Mouse (Mus musculus): Measurements from ENCODE around the gene Acer1. TPM values are rescaled to one million over a fixed set of nuclear protein-coding genes. Genes with fewer than 3 reads are reported as not detected.
A peak's percentile ranks its signal among the peaks of the same experiment; 100 is the strongest.

The Acer1 gene
- total and polyA plus RNA-seq, 2 experiments from 2014 or later, result not detected

DNA sequence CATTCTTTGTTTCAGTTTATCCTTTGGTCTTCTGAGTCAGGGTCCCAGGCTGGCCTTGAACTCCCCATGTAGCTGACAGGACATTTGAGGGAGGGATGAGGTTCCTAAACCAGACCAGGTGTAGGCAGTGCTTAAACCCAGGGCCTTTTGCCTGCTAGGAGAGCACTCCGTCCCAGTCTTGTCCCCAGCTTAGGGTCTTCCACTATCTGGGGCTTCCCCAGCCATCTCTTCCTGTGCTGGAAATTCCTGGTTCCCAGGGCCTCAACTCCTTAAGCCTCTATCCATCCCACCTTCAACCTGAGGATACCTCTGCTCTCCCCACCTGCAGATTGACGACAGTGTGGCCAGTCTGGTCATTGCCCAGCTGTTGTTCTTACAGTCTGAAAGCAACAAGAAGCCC, 9.0 kb upstream of the Acer1 start:
- no peak for TF ChIP-seq CTCF (IDR thresholded peaks at IDR 0.05)

GRCm38 (mm10) chr17:56990115-56990746, 8.3 kb upstream of the Acer1 start, which contains the start of gene Clpp:
TSS of gene Clpp (plus strand) at chr17:56990305.
- peak within 1 kb of the TSS; percentile 77 for H3K4me2 ChIP-seq (ENCODE audit: low read depth, low read length, poor library complexity, severe bottlenecking)
- H3K9ac ChIP-seq (replicated peaks; ENCODE audit: low read length, poor library complexity, severe bottlenecking), result peak within 1 kb of the TSS; percentile 81
- peak within 1 kb of the TSS; percentile 78 for H3K4me3 ChIP-seq (ENCODE audit: low read depth, low read length)
- peaks cover 24% of the 10 kb centered on the region for H3K36me3 ChIP-seq (ENCODE audit: insufficient read depth, low read length)
- H3K27ac ChIP-seq (ENCODE audit: low read depth, low read length), result peak within 1 kb of the TSS; percentile 85
- peak; percentile 95 for ATAC-seq (ENCODE audit: low FRiP score)
- H3K27me3 ChIP-seq (ENCODE audit: insufficient read depth, low read length), result no peaks in the 10 kb centered on the region
- H3K9me3 ChIP-seq (ENCODE audit: low read length), result no peaks in the 10 kb centered on the region
- WGBS, result 2% methylated on average over 52 of the region's 52 CpGs
- no peak for TF ChIP-seq CTCF (IDR thresholded peaks at IDR 0.05)
- peaks cover 5% of the 10 kb centered on the region; the same call in 1 of the 2 replicates for H3K4me1 ChIP-seq (ENCODE audit: insufficient read depth, low read length)
- DNase-seq (ENCODE audit: low spot score), result peak; percentile 97

More for the DNA sequence above, 9.0 kb upstream of the Acer1 start:
- DNase-seq (ENCODE audit: low spot score) (no peak), ATAC-seq (ENCODE audit: low FRiP score) (no peak)
- H3K4me3 ChIP-seq (ENCODE audit: low read depth, low read length), result peak overlapping the region; percentile 78
- peaks cover 5% of the 10 kb centered on the region; the same call in 1 of the 2 replicates for H3K4me1 ChIP-seq (ENCODE audit: insufficient read depth, low read length)
- peak overlapping the region; percentile 77 for H3K4me2 ChIP-seq (ENCODE audit: low read depth, low read length, poor library complexity, severe bottlenecking)
- peak overlapping the region; percentile 81 for H3K9ac ChIP-seq (replicated peaks; ENCODE audit: low read length, poor library complexity, severe bottlenecking)
- no peaks in the 10 kb centered on the region for H3K27me3 ChIP-seq (ENCODE audit: insufficient read depth, low read length)
- 72% methylated on average over 2 of the region's 2 CpGs for WGBS
- peaks cover 31% of the 10 kb centered on the region for H3K36me3 ChIP-seq (ENCODE audit: insufficient read depth, low read length)
- H3K9me3 ChIP-seq (ENCODE audit: low read length), result no peaks in the 10 kb centered on the region
- H3K27ac ChIP-seq (ENCODE audit: low read depth, low read length), result no peak overlapping the region

DNA sequence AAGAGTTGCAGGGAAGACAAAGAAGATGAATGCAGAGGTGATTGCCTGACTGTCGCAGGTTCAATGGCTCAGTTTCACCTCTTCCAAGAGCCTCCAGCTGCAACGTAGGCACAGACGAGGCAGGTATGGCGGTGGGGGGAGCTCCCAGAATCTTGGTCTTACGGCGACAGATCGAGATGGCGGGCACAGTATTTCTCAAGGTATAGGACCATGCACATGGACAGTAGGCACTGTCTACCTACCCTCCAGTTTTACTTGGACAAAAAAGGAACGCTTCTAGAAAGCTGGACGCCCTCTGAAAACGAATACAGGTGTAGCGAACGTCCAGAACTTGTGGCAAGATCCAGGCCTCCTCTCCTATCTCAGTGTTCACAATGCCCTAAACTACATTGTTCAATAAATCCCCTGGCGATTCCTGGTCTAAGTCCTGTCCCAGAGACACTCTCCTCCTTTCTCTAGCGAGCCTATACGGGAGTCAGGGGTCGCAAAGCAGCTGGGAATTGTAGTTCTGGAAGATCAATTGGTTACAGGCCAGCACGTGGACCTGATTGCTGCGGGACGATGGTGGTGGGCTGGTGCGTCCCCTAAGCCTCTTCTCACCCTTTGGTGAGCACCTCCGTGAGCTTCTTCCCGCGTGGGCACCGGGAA, 7.7 kb upstream of the Acer1 start:
- Histone ChIP-seq H3K9me3 (ENCODE audit: low read length) (no peaks in the 10 kb centered on the region), H3K36me3 (ENCODE audit: insufficient read depth, low read length) (peaks cover 22% of the 10 kb centered on the region), H3K4me3 (ENCODE audit: low read depth, low read length) (peak overlapping the region; percentile 78), H3K4me1 (ENCODE audit: insufficient read depth, low read length) (peaks cover 5% of the 10 kb centered on the region; the same call in 1 of the 2 replicates), H3K27ac (ENCODE audit: low read depth, low read length) (peak overlapping the region; percentile 85), H3K9ac (replicated peaks; ENCODE audit: low read length, poor library complexity, severe bottlenecking) (peak overlapping the region; percentile 81), H3K27me3 (ENCODE audit: insufficient read depth, low read length) (no peaks in the 10 kb centered on the region), H3K4me2 (ENCODE audit: low read depth, low read length, poor library complexity, severe bottlenecking) (peak overlapping the region; percentile 77)
- TF ChIP-seq CTCF (IDR thresholded peaks at IDR 0.05), result no peak; the same call in 1 of the 2 replicates
- peak; percentile 95 for DNase-seq (ENCODE audit: low spot score)
- peak; percentile 90 for ATAC-seq (ENCODE audit: low FRiP score)
- WGBS, result 2% methylated on average over 25 of the region's 25 CpGs

DNA sequence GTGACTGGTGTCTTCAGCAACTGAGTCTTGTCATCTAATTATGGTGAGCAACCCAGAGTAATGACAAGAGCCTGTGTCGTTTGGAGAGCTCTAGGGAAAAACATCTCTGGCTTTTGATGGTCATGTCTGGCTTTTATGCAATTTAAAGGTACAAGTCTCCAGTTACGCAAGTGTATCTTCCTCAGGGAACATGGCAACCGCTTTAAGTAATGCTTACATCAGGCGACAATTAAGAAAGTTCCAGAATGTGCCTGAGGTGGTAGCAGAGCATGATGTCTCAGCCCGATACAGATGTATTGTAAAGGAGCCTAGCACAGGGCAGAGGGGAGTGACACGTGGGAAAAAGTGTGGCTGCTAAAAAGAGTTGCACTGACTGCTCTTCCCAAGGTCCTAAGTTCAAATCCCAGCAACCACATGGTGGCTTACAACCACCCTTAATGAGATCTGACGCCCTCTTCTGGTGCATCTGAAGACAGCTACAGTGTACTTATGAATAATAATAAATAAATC, 7.0 kb upstream of the Acer1 start:
- H3K4me2 ChIP-seq (ENCODE audit: low read depth, low read length, poor library complexity, severe bottlenecking), result peak overlapping the region; percentile 77
- 64% methylated on average over 7 of the region's 7 CpGs for WGBS
- peak; percentile 50 for TF ChIP-seq CTCF (IDR thresholded peaks at IDR 0.05)

DNA sequence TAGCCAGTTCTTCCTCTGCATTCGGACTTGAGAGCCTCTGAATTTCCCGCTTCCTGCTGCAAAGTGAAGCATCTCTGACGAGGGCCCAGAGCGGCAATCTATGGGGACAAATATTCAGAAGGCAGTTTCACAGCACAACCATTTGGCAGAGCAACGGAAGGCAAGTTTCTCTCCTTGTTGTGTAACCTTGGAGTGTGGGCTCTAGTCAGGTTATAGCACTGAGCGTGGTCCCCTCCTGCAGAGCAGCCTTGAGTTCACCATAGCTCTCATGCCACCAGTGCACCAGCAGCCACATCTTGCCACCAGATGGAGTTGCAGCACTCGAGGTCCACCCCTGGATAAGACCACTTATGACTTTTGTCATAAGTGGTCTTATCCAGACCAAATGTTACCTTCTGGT, 6.5 kb upstream of the Acer1 start:
- peak; percentile 52; the same call in 1 of the 2 replicates for TF ChIP-seq CTCF (IDR thresholded peaks at IDR 0.05)
- DNase-seq (ENCODE audit: low spot score) (no peak), ATAC-seq (ENCODE audit: low FRiP score) (no peak)
- Histone ChIP-seq H3K36me3 (ENCODE audit: insufficient read depth, low read length) (peaks cover 13% of the 10 kb centered on the region), H3K4me1 (ENCODE audit: insufficient read depth, low read length) (peaks cover 5% of the 10 kb centered on the region; the same call in 1 of the 2 replicates), H3K27me3 (ENCODE audit: insufficient read depth, low read length) (no peaks in the 10 kb centered on the region), H3K9ac (replicated peaks; ENCODE audit: low read length, poor library complexity, severe bottlenecking) (no peak overlapping the region), H3K9me3 (ENCODE audit: low read length) (no peaks in the 10 kb centered on the region), H3K27ac (ENCODE audit: low read depth, low read length) (no peak overlapping the region), H3K4me2 (ENCODE audit: low read depth, low read length, poor library complexity, severe bottlenecking) (no peak overlapping the region), H3K4me3 (ENCODE audit: low read depth, low read length) (no peak overlapping the region)
- WGBS, result 86% methylated on average over 7 of the region's 7 CpGs

More for the DNA sequence above, 7.0 kb upstream of the Acer1 start:
- H3K27me3 ChIP-seq (ENCODE audit: insufficient read depth, low read length), result no peaks in the 10 kb centered on the region
- peak overlapping the region; percentile 78 for H3K4me3 ChIP-seq (ENCODE audit: low read depth, low read length)
- H3K27ac ChIP-seq (ENCODE audit: low read depth, low read length), result peak overlapping the region; percentile 85
- H3K36me3 ChIP-seq (ENCODE audit: insufficient read depth, low read length), result peaks cover 18% of the 10 kb centered on the region
- H3K9me3 ChIP-seq (ENCODE audit: low read length), result no peaks in the 10 kb centered on the region
- DNase-seq (ENCODE audit: low spot score) (no peak), ATAC-seq (ENCODE audit: low FRiP score) (no peak)
- H3K9ac ChIP-seq (replicated peaks; ENCODE audit: low read length, poor library complexity, severe bottlenecking), result peak overlapping the region; percentile 81; the same call in 1 of the 2 replicates
- peaks cover 5% of the 10 kb centered on the region; the same call in 1 of the 2 replicates for H3K4me1 ChIP-seq (ENCODE audit: insufficient read depth, low read length)
